Mouse (Mus musculus): ENCODE results near the gene Gm4131.
A peak's percentile ranks its signal among the peaks of the same experiment; 100 is the strongest.

Gene Gm4131

GRCm38 (mm10) chr14:62456239-62456747 is 110.4 kb downstream of the Gm4131 start, which contains the start of gene Gucy1b2:
TSS of gene Gucy1b2 (minus strand) at chr14:62456289.
- DNase-seq: peak; percentile 91

GRCm38 (mm10) chr14:62455570-62455879 is 111.2 kb downstream of the Gm4131 start:
- DNase-seq: no peak

GRCm38 (mm10) chr14:62454760-62455569 is 111.8 kb downstream of the Gm4131 start:
- DNase-seq: no peak

GRCm38 (mm10) chr14:62454136-62454535 is 112.6 kb downstream of the Gm4131 start:
- DNase-seq: no peak

GRCm38 (mm10) chr14:62453276-62453675 is 113.4 kb downstream of the Gm4131 start:
- DNase-seq: peak; percentile 59

GRCm38 (mm10) chr14:62450706-62451105 is 116.0 kb downstream of the Gm4131 start:
- DNase-seq: peak; percentile 94

- peak; percentile 23 for DNase-seq
These were observed 119.5 kb downstream of the Gm4131 start for GRCm38 (mm10) chr14:62447214-62447548.

- DNase-seq: peak; percentile 53
These were observed 120.1 kb downstream of the Gm4131 start for GRCm38 (mm10) chr14:62446385-62447213.

GRCm38 (mm10) chr14:62443840-62444430 is 122.8 kb downstream of the Gm4131 start:
- DNase-seq: peak; percentile 22

- DNase-seq: no peak
These were observed 123.8 kb downstream of the Gm4131 start for GRCm38 (mm10) chr14:62442971-62443370.

GRCm38 (mm10) chr14:62440036-62440435 is 126.7 kb downstream of the Gm4131 start:
- DNase-seq: peak; percentile 73

GRCm38 (mm10) chr14:62438236-62438635 is 128.5 kb downstream of the Gm4131 start:
- peak; percentile 54 for DNase-seq

GRCm38 (mm10) chr14:62437806-62438205 is 128.9 kb downstream of the Gm4131 start:
- DNase-seq: peak; percentile 30

- DNase-seq: peak; percentile 72
These were observed 141.4 kb downstream of the Gm4131 start for GRCm38 (mm10) chr14:62425277-62425691.

- peak; percentile 71 for DNase-seq
These were observed 144.5 kb downstream of the Gm4131 start for GRCm38 (mm10) chr14:62422265-62422664.

GRCm38 (mm10) chr14:62417501-62417900 is 149.2 kb downstream of the Gm4131 start:
- DNase-seq: peak; percentile 41

- DNase-seq: peak; percentile 89
These were observed 150.0 kb downstream of the Gm4131 start for GRCm38 (mm10) chr14:62416742-62417134.

- peak; percentile 72 for DNase-seq
These were observed 150.5 kb downstream of the Gm4131 start for GRCm38 (mm10) chr14:62416007-62416741.

Data from heart, adult 11 months (tissue).